Mouse (Mus musculus): ENCODE data around the gene Olfr693.
"Not testable (repeated sequence)": the region's sequence is repeated elsewhere in the genome, so short reads cannot be mapped to it uniquely, and the experiment has no call there.

Olfr693 gene

GRCm38 (mm10) chr7:106680484-106680883 lies at the start of gene Olfr693:
TSS of gene Olfr693 (minus strand) at chr7:106680584.
- DNase-seq (ENCODE audit: low spot score): no peak

GRCm38 (mm10) chr7:106725654-106726053 lies 45.3 kb upstream of the Olfr693 start:
- not testable (repeated sequence) for DNase-seq (ENCODE audit: low spot score)

GRCm38 (mm10) chr7:106716296-106716695 lies 35.9 kb upstream of the Olfr693 start, which contains the start of gene Olfr695:
TSS of gene Olfr695 (minus strand) at chr7:106716396.
- DNase-seq (ENCODE audit: low spot score): no peak

- DNase-seq (ENCODE audit: low spot score): no peak
Observed at GRCm38 (mm10) chr7:106711463-106711862, 31.1 kb upstream of the Olfr693 start.

- DNase-seq (ENCODE audit: low spot score): not testable (repeated sequence)
Observed at GRCm38 (mm10) chr7:106707705-106708104, 27.3 kb upstream of the Olfr693 start.

- no peak for DNase-seq (ENCODE audit: low spot score)
Observed at GRCm38 (mm10) chr7:106696891-106697290, 16.5 kb upstream of the Olfr693 start.

- no peak for DNase-seq (ENCODE audit: low spot score)
Observed at GRCm38 (mm10) chr7:106692976-106693375, 12.6 kb upstream of the Olfr693 start.

- no peak for DNase-seq (ENCODE audit: low spot score)
Observed at GRCm38 (mm10) chr7:106691714-106692113, 11.3 kb upstream of the Olfr693 start, which contains the start of gene Olfr694. TSS of gene Olfr694 (minus strand) at chr7:106691814.

- no peak for DNase-seq (ENCODE audit: low spot score)
Observed at GRCm38 (mm10) chr7:106685382-106685781, 5.0 kb upstream of the Olfr693 start.

GRCm38 (mm10) chr7:106652344-106652652 lies 28.1 kb downstream of the Olfr693 start:
- no peak for DNase-seq (ENCODE audit: low spot score)

- DNase-seq (ENCODE audit: low spot score): no peak
Observed at GRCm38 (mm10) chr7:106651555-106652343, 28.6 kb downstream of the Olfr693 start.

- DNase-seq (ENCODE audit: low spot score): no peak
Observed at GRCm38 (mm10) chr7:106649774-106650173, 30.6 kb downstream of the Olfr693 start.

GRCm38 (mm10) chr7:106645261-106645660 lies 35.1 kb downstream of the Olfr693 start:
- no peak for DNase-seq (ENCODE audit: low spot score)

- no peak for DNase-seq (ENCODE audit: low spot score)
Observed at GRCm38 (mm10) chr7:106644222-106644870, 36.0 kb downstream of the Olfr693 start.

GRCm38 (mm10) chr7:106640839-106641238 lies 39.5 kb downstream of the Olfr693 start:
- DNase-seq (ENCODE audit: low spot score): no peak

GRCm38 (mm10) chr7:106635560-106635959 lies 44.8 kb downstream of the Olfr693 start:
- DNase-seq (ENCODE audit: low spot score): no peak

Measured in layer of hippocampus, adult 11-12 months (tissue).